Mouse (Mus musculus) granulocyte monocyte progenitor cell, adult 5-6 weeks (primary cell): ENCODE results near the gene Serpina1a. TPM values are rescaled to one million over a fixed set of nuclear protein-coding genes. Genes with fewer than 3 reads are reported as not detected.
"Not testable (repeated sequence)": the region's sequence is repeated elsewhere in the genome, so short reads cannot be mapped to it uniquely, and the experiment has no call there.

Experiments used
- ATAC-seq: replicated peaks from 2 replicates; pipeline ENCODE4 v1.8.0; 2016; ENCODE audit warnings: mild to moderate bottlenecking, moderate TSS enrichment, inconsistent platforms; ENCODE audit not compliant: poor library complexity, severe bottlenecking
- total RNA-seq, 2 experiments: library from RNA; stranded (forward) in 1 of 2; stranded (reverse) in 1 of 2; fragments of 200-712, 200-1000 nt in 1 of 2; fragments of >200 nt in 1 of 2; fragmentation: Nextera tagmentation in 1 of 2; gene quantifications; 2 replicates each; pipeline ENCODE4 v1.2.3; 2014 to 2017

Gene Serpina1a
- total RNA-seq (2014; fragmentation: Nextera tagmentation) (not detected in 2 replicates), total RNA-seq (2017) (not detected in 2 replicates)

- not testable (repeated sequence) for ATAC-seq
These were observed at the start of gene Serpina1a for GRCm38 (mm10) chr12:103863101-103863974. Gene Serpina1a, minus strand, starts transcription at chr12:103863562.

GRCm38 (mm10) chr12:103909181-103909580 is 45.8 kb upstream of the Serpina1a start:
- not testable (repeated sequence) for ATAC-seq

- not testable (repeated sequence) for ATAC-seq
These were observed 44.4 kb upstream of the Serpina1a start for GRCm38 (mm10) chr12:103907746-103908145.

- ATAC-seq, result not testable (repeated sequence)
These were observed 41.5 kb upstream of the Serpina1a start, which contains the start of gene Serpina1c for GRCm38 (mm10) chr12:103904837-103905340. Gene Serpina1c, minus strand, starts transcription at chr12:103904887.

GRCm38 (mm10) chr12:103901929-103902328 is 38.6 kb upstream of the Serpina1a start:
- ATAC-seq, result not testable (repeated sequence)

- ATAC-seq, result not testable (repeated sequence)
These were observed 3.5 kb upstream of the Serpina1a start for GRCm38 (mm10) chr12:103866873-103867272.

- no peak for ATAC-seq
These were observed 2.4 kb downstream of the Serpina1a start for GRCm38 (mm10) chr12:103860976-103861375.

GRCm38 (mm10) chr12:103860571-103860970 is 2.8 kb downstream of the Serpina1a start:
- not testable (repeated sequence) for ATAC-seq

GRCm38 (mm10) chr12:103859584-103859983 is 3.8 kb downstream of the Serpina1a start:
- ATAC-seq, result not testable (repeated sequence)

- not testable (repeated sequence) for ATAC-seq
These were observed 10.3 kb downstream of the Serpina1a start for GRCm38 (mm10) chr12:103853032-103853431.

- ATAC-seq, result not testable (repeated sequence)
These were observed 33.1 kb downstream of the Serpina1a start, which contains the start of gene Serpina1b for GRCm38 (mm10) chr12:103830273-103830672. Gene Serpina1b, minus strand, starts transcription at chr12:103830373.

GRCm38 (mm10) chr12:103827661-103828372 is 35.5 kb downstream of the Serpina1a start:
- ATAC-seq, result not testable (repeated sequence)

GRCm38 (mm10) chr12:103823826-103824225 is 39.5 kb downstream of the Serpina1a start:
- ATAC-seq, result not testable (repeated sequence)

Other genes starting within 250 kb of the Serpina1a start
- not detected in 2 replicates for gene Serpina10, start 232.1 kb downstream of the Serpina1a start, total RNA-seq (2014; fragmentation: Nextera tagmentation)
- not detected in 2 replicates for gene Serpina10, start 232.1 kb downstream of the Serpina1a start, total RNA-seq (2017)
- gene Serpina6, start 206.3 kb downstream of the Serpina1a start, total RNA-seq (2014; fragmentation: Nextera tagmentation), result not detected in 2 replicates
- gene Serpina6, start 206.3 kb downstream of the Serpina1a start, total RNA-seq (2017), result not detected in 2 replicates
- gene Serpina16, start 187.4 kb downstream of the Serpina1a start, total RNA-seq (2014; fragmentation: Nextera tagmentation), result not detected in 2 replicates
- not detected in 2 replicates for gene Serpina16, start 187.4 kb downstream of the Serpina1a start, total RNA-seq (2017)
- not detected in 2 replicates for gene Serpina1f, start 168.0 kb downstream of the Serpina1a start, total RNA-seq (2014; fragmentation: Nextera tagmentation)
- gene Serpina1f, start 168.0 kb downstream of the Serpina1a start, total RNA-seq (2017), result not detected in 2 replicates
- not detected in 2 replicates for gene Serpina1d, start 90.0 kb downstream of the Serpina1a start, total RNA-seq (2014; fragmentation: Nextera tagmentation)
- gene Serpina1d, start 90.0 kb downstream of the Serpina1a start, total RNA-seq (2017), result not detected in 2 replicates
- gene Serpina1b, start 33.2 kb downstream of the Serpina1a start, total RNA-seq (2014; fragmentation: Nextera tagmentation), result not detected in 2 replicates
- not detected in 2 replicates for gene Serpina1b, start 33.2 kb downstream of the Serpina1a start, total RNA-seq (2017)
- not detected in 2 replicates for gene Serpina1c, start 41.3 kb upstream of the Serpina1a start, total RNA-seq (2014; fragmentation: Nextera tagmentation)
- gene Serpina1c, start 41.3 kb upstream of the Serpina1a start, total RNA-seq (2017), result not detected in 2 replicates
- not detected in 2 replicates for gene Serpina1e, start 95.4 kb upstream of the Serpina1a start, total RNA-seq (2014; fragmentation: Nextera tagmentation)
- not detected in 2 replicates for gene Serpina1e, start 95.4 kb upstream of the Serpina1a start, total RNA-seq (2017)
- 0.17 TPM in 1 of 2 replicates, not detected in the other for gene Serpina11, start 126.4 kb upstream of the Serpina1a start, total RNA-seq (2014; fragmentation: Nextera tagmentation)
- gene Serpina11, start 126.4 kb upstream of the Serpina1a start, total RNA-seq (2017), result not detected in 2 replicates
- gene Serpina9, start 150.2 kb upstream of the Serpina1a start, total RNA-seq (2014; fragmentation: Nextera tagmentation), result not detected in 2 replicates
- gene Serpina9, start 150.2 kb upstream of the Serpina1a start, total RNA-seq (2017), result not detected in 2 replicates
- gene Serpina12, start 180.9 kb upstream of the Serpina1a start, total RNA-seq (2014; fragmentation: Nextera tagmentation), result not detected in 2 replicates
- 0.13 TPM in 1 of 2 replicates, not detected in the other for gene Serpina12, start 180.9 kb upstream of the Serpina1a start, total RNA-seq (2017)
- not detected in 2 replicates for gene Serpina5, start 237.6 kb upstream of the Serpina1a start, total RNA-seq (2014; fragmentation: Nextera tagmentation)
- not detected in 2 replicates for gene Serpina5, start 237.6 kb upstream of the Serpina1a start, total RNA-seq (2017)
- gene Serpina3a, start 249.2 kb upstream of the Serpina1a start, total RNA-seq (2014; fragmentation: Nextera tagmentation), result not detected in 2 replicates
- not detected in 2 replicates for gene Serpina3a, start 249.2 kb upstream of the Serpina1a start, total RNA-seq (2017)